Mouse (Mus musculus) adrenal gland, postnatal 36 days (tissue): ENCODE measurements around the gene Neurog1. TPM values are rescaled to one million over a fixed set of nuclear protein-coding genes. Genes with fewer than 3 reads are reported as not detected.

Experiments
- DNase-seq, 2 experiments: peaks; one replicate each; pipeline ENCODE4 v3.0.0; 2021; ENCODE audit warnings: mixed read lengths in 1 of 2
- long read RNA-seq, 2 experiments: library from polyadenylated mRNA; stranded (forward); transcript quantifications; one replicate each; pipeline ENCODE4 v2.0.0; 2021; ENCODE audit warnings: borderline sequencing depth in 2 of 2
- total RNA-seq, 2 experiments: library from RNA; stranded (reverse); gene quantifications; 2 replicates each; pipeline ENCODE4 v1.2.3; 2021

The Neurog1 gene
- total RNA-seq: not detected
- long read RNA-seq, experiment 1: 0 reads
- long read RNA-seq, experiment 2: 0 reads

- DNase-seq: no peak
These were observed at the start of gene Neurog1 for GRCm38 (mm10) chr13:56251924-56252619. TSS of gene Neurog1 (minus strand) at chr13:56252163.

- no peak for DNase-seq
These were observed 47.4 kb upstream of the Neurog1 start for GRCm38 (mm10) chr13:56299336-56299735.

- DNase-seq: no peak
These were observed 44.7 kb upstream of the Neurog1 start for GRCm38 (mm10) chr13:56296659-56297020.

- DNase-seq: peak; percentile 67 to 69
These were observed 44.1 kb upstream of the Neurog1 start, which contains the start of gene Cxcl14 for GRCm38 (mm10) chr13:56295943-56296658. TSS of gene Cxcl14 (minus strand) at chr13:56296551.

GRCm38 (mm10) chr13:56295586-56295942 lies 43.6 kb upstream of the Neurog1 start:
- DNase-seq: no peak

- no peak for DNase-seq
These were observed 42.9 kb upstream of the Neurog1 start for GRCm38 (mm10) chr13:56294908-56295307.

GRCm38 (mm10) chr13:56289998-56290397 lies 38.0 kb upstream of the Neurog1 start:
- no peak for DNase-seq

GRCm38 (mm10) chr13:56289261-56289660 lies 37.3 kb upstream of the Neurog1 start:
- no peak for DNase-seq

- DNase-seq: no peak
These were observed 36.6 kb upstream of the Neurog1 start for GRCm38 (mm10) chr13:56288601-56289000.

- DNase-seq: no peak
These were observed 35.1 kb upstream of the Neurog1 start for GRCm38 (mm10) chr13:56287091-56287490.

- DNase-seq: no peak
These were observed 31.4 kb upstream of the Neurog1 start for GRCm38 (mm10) chr13:56283321-56283720.

- no peak for DNase-seq
These were observed 28.4 kb upstream of the Neurog1 start for GRCm38 (mm10) chr13:56280356-56280755.

- DNase-seq: peak; percentile 78 to 80
These were observed 27.5 kb upstream of the Neurog1 start for GRCm38 (mm10) chr13:56279439-56279838.

GRCm38 (mm10) chr13:56275171-56275570 lies 23.2 kb upstream of the Neurog1 start:
- DNase-seq: peak in 1 of 2 experiments; percentile 17

- DNase-seq: no peak
These were observed 18.2 kb upstream of the Neurog1 start for GRCm38 (mm10) chr13:56270124-56270523.

GRCm38 (mm10) chr13:56267396-56267795 lies 15.4 kb upstream of the Neurog1 start:
- DNase-seq: no peak

GRCm38 (mm10) chr13:56266435-56266834 lies 14.5 kb upstream of the Neurog1 start:
- DNase-seq: peak in 1 of 2 experiments; percentile 32

GRCm38 (mm10) chr13:56265661-56266060 lies 13.7 kb upstream of the Neurog1 start:
- no peak for DNase-seq

GRCm38 (mm10) chr13:56262269-56262668 lies 10.3 kb upstream of the Neurog1 start:
- DNase-seq: no peak

GRCm38 (mm10) chr13:56260344-56260780 lies 8.4 kb upstream of the Neurog1 start:
- no peak for DNase-seq

GRCm38 (mm10) chr13:56259926-56260250 lies 7.9 kb upstream of the Neurog1 start:
- DNase-seq: no peak

GRCm38 (mm10) chr13:56259021-56259925 lies 7.3 kb upstream of the Neurog1 start:
- no peak for DNase-seq
